Mouse (Mus musculus) adrenal gland, adult 10 weeks (tissue): ENCODE data around the gene Ppp1r8. TPM values are rescaled to one million over a fixed set of nuclear protein-coding genes. Genes with fewer than 3 reads are reported as not detected.

ENCODE experiments used
- polyA plus RNA-seq: library from polyadenylated mRNA; stranded (reverse); fragments of 350-450 nt; fragmentation: Illumina TruSeq; extraction: RNeasy Lipid Tissue Mini Kit (QIAGEN cat#74804); gene quantifications from one replicate; pipeline ENCODE4 v1.2.3, GENCODE M21; 2014; ENCODE audit warnings: low read depth, low replicate concordance

Gene Ppp1r8
- 13.7 TPM for polyA plus RNA-seq

DNA sequence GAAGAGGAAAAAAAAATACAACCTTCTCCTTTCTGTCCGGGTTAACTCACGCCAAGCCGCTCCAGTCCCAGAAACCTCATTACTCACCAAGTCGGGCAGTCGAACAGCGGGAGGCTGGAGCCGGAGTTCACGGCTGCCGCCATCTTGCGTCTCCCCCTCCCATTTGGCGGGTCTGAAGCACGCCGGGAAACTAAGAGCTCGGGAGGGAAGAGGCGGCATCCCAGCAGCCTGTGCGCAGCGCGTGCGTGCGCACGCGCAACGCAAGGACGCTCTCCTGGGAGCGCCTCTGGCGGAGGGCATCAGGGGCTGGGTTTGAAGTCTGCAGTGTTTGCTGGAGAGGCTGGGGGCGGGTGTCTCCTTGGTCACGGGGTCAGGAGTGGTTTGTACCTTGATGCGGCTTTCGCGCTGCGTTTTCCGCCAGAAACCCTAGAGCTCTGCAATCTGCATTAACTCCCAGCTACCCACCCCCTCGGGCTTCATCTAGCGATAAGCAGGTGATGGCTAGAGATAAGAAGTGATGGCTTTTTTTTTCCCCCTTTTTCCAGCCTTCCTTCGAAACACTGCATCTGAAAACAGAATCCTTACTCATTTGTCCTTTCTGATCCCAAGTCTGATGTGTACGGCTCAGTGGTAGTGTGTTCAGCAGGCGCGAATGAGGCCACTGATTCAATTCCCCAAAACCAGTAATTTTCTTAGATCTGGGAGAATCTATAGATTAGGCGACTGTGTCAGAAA lies at the start of gene Ppp1r8:
Gene Ppp1r8, minus strand, starts transcription at position 200 of the 735 bp plus-strand sequence.

DNA sequence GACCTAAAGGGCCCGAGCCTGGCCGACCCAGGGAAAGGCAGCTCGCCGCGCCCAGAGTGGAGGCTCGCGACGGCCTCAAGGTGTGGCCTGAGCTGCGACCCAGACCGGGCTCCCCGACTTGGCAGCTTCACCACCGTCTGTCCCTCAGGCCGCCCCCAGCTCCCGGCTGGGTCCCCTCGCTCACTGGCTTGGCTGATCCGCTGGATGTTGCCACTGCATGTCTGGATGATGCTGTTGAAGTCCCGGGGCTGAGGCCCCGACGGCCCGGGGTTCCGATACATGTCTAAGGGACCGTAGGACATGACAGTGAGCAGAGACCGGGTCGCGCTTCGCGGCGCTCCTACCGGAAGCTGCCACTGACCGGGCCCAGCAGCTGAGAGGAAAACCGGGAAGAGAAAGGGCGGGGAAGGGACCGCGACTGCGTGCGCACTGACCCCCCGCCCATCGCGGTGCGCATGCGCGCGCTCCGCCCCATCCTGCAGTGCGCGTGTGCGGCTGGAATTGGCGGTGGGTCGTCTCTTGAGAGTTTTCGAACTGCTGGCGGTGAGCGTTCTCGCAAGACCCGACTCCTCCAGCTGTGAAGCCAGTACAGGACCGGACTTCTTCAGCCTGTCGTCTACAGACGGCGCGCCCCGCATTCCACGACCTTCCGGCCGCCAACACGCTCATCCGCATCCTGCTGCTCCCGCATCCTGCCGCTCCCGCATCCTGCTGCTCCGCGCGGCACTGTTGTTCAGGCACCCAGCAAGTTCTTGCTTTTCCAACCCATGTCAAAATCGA lies 41.3 kb upstream of the Ppp1r8 start, which contains the start of gene Stx12:
Gene Stx12, minus strand, starts transcription at position 446 of the 780 bp plus-strand sequence.

GRCm38 (mm10) chr4:132796196-132796886 lies 46.6 kb downstream of the Ppp1r8 start, which contains the start of gene Themis2:
Themis2 (minus strand) TSS chr4:132796387.

Other genes starting within 250 kb of the Ppp1r8 start
- 26.0 TPM for gene Eya3, start 204.2 kb downstream of the Ppp1r8 start, polyA plus RNA-seq
- gene Xkr8, start 110.6 kb downstream of the Ppp1r8 start, polyA plus RNA-seq = 4.1 TPM
- gene Smpdl3b, start 85.9 kb downstream of the Ppp1r8 start, polyA plus RNA-seq = 2.1 TPM
- gene Rpa2, start 74.8 kb downstream of the Ppp1r8 start, polyA plus RNA-seq = 6.5 TPM
- gene Themis2, start 46.8 kb downstream of the Ppp1r8 start, polyA plus RNA-seq = 0.47 TPM
- 160 TPM for gene Stx12, start 41.3 kb upstream of the Ppp1r8 start, polyA plus RNA-seq
- 34.8 TPM for gene Fam76a, start 79.4 kb upstream of the Ppp1r8 start, polyA plus RNA-seq
- gene Fgr, start 130.9 kb upstream of the Ppp1r8 start, polyA plus RNA-seq = 0.23 TPM
- gene Ahdc1, start 168.1 kb upstream of the Ppp1r8 start, polyA plus RNA-seq = 9.5 TPM